Mouse (Mus musculus): Measurements from ENCODE around the gene Pea15a. TPM values are rescaled to one million over a fixed set of nuclear protein-coding genes. Genes with fewer than 3 reads are reported as not detected.

Gene Pea15a
- polyA plus RNA-seq, 1 experiment, result 572 TPM

- Histone ChIP-seq H3K4me3 (replicated peaks; ENCODE audit: insufficient read depth, low read depth, low read length) (peak overlapping the region; percentile 39), H3K27me3 (ENCODE audit: control insufficient read depth, insufficient read depth, low read length) (no peaks in the 10 kb centered on the region), H3K27ac (ENCODE audit: insufficient read depth, low read length) (peak overlapping the region; percentile 100), H3K4me1 (ENCODE audit: control insufficient read depth, insufficient read depth, low read length) (peaks cover 50% of the 10 kb centered on the region)
- peak in 1 of 2 experiments; percentile 53 for DNase-seq
- TF ChIP-seq POLR2A (IDR thresholded peaks at IDR 0.05; ENCODE audit: borderline replicate concordance, insufficient read depth, low read length) (no peak), CTCF (IDR thresholded peaks at IDR 0.05; ENCODE audit: borderline replicate concordance, insufficient read depth, low read depth, low read length) (no peak)
- WGBS, result 0% methylated on average over 4 of the region's 4 CpGs
These were observed 3.0 kb downstream of the Pea15a start for GRCm38 (mm10) chr1:172203566-172203965.

- no peaks in the 10 kb centered on the region for H3K27me3 ChIP-seq (ENCODE audit: control insufficient read depth, insufficient read depth, low read length)
- TF ChIP-seq CTCF (IDR thresholded peaks at IDR 0.05; ENCODE audit: borderline replicate concordance, insufficient read depth, low read depth, low read length) (no peak), POLR2A (IDR thresholded peaks at IDR 0.05; ENCODE audit: borderline replicate concordance, insufficient read depth, low read length) (no peak; the same call in 1 of the 2 replicates)
- 8% methylated on average over 2 of the region's 2 CpGs for WGBS
- peak overlapping the region; percentile 40 for H3K4me3 ChIP-seq (replicated peaks; ENCODE audit: insufficient read depth, low read depth, low read length)
- H3K4me1 ChIP-seq (ENCODE audit: control insufficient read depth, insufficient read depth, low read length), result peaks cover 56% of the 10 kb centered on the region
- peak in 1 of 2 experiments; percentile 51 for DNase-seq
- peak overlapping the region; percentile 100 for H3K27ac ChIP-seq (ENCODE audit: insufficient read depth, low read length)
These were observed 3.6 kb downstream of the Pea15a start for GRCm38 (mm10) chr1:172202894-172203522.

GRCm38 (mm10) chr1:172201967-172202880 lies 4.4 kb downstream of the Pea15a start:
- DNase-seq, result peak; percentile 87 to 90
- TF ChIP-seq CTCF (IDR thresholded peaks at IDR 0.05; ENCODE audit: borderline replicate concordance, insufficient read depth, low read depth, low read length) (no peak), POLR2A (IDR thresholded peaks at IDR 0.05; ENCODE audit: borderline replicate concordance, insufficient read depth, low read length) (peak; percentile 15; the same call in 1 of the 2 replicates)
- H3K27me3 ChIP-seq (ENCODE audit: control insufficient read depth, insufficient read depth, low read length), result no peaks in the 10 kb centered on the region
- H3K4me3 ChIP-seq (replicated peaks; ENCODE audit: insufficient read depth, low read depth, low read length), result peak overlapping the region; percentile 59
- 2% methylated on average over 14 of the region's 14 CpGs for WGBS
- H3K27ac ChIP-seq (ENCODE audit: insufficient read depth, low read length), result peak overlapping the region; percentile 100
- H3K4me1 ChIP-seq (ENCODE audit: control insufficient read depth, insufficient read depth, low read length), result peaks cover 61% of the 10 kb centered on the region

GRCm38 (mm10) chr1:172200871-172201447 lies 5.6 kb downstream of the Pea15a start:
- Histone ChIP-seq H3K27me3 (ENCODE audit: control insufficient read depth, insufficient read depth, low read length) (no peaks in the 10 kb centered on the region), H3K4me3 (replicated peaks; ENCODE audit: insufficient read depth, low read depth, low read length) (peak overlapping the region; percentile 43), H3K27ac (ENCODE audit: insufficient read depth, low read length) (peak overlapping the region; percentile 100), H3K4me1 (ENCODE audit: control insufficient read depth, insufficient read depth, low read length) (peaks cover 55% of the 10 kb centered on the region)
- WGBS, result 12% methylated on average over 7 of the region's 7 CpGs
- peak; percentile 65 to 69 for DNase-seq
- no peak for TF ChIP-seq CTCF (IDR thresholded peaks at IDR 0.05; ENCODE audit: borderline replicate concordance, insufficient read depth, low read depth, low read length)
- TF ChIP-seq POLR2A (IDR thresholded peaks at IDR 0.05; ENCODE audit: borderline replicate concordance, insufficient read depth, low read length), result no peak

- TF ChIP-seq CTCF (IDR thresholded peaks at IDR 0.05; ENCODE audit: borderline replicate concordance, insufficient read depth, low read depth, low read length) (no peak), POLR2A (IDR thresholded peaks at IDR 0.05; ENCODE audit: borderline replicate concordance, insufficient read depth, low read length) (no peak)
- Histone ChIP-seq H3K4me3 (replicated peaks; ENCODE audit: insufficient read depth, low read depth, low read length) (peak overlapping the region; percentile 17), H3K27me3 (ENCODE audit: control insufficient read depth, insufficient read depth, low read length) (no peaks in the 10 kb centered on the region), H3K4me1 (ENCODE audit: control insufficient read depth, insufficient read depth, low read length) (peaks cover 55% of the 10 kb centered on the region), H3K27ac (ENCODE audit: insufficient read depth, low read length) (peak overlapping the region; percentile 100)
- whole genome bisulfite sequencing, result 49% methylated on average over 5 of the region's 5 CpGs
- no peak for DNase-seq
These were observed 6.4 kb downstream of the Pea15a start for GRCm38 (mm10) chr1:172200161-172200560.

- no peak for TF ChIP-seq CTCF (IDR thresholded peaks at IDR 0.05; ENCODE audit: borderline replicate concordance, insufficient read depth, low read depth, low read length)
- no peak for TF ChIP-seq POLR2A (IDR thresholded peaks at IDR 0.05; ENCODE audit: borderline replicate concordance, insufficient read depth, low read length)
- Histone ChIP-seq H3K27me3 (ENCODE audit: control insufficient read depth, insufficient read depth, low read length) (no peaks in the 10 kb centered on the region), H3K4me3 (replicated peaks; ENCODE audit: insufficient read depth, low read depth, low read length) (no peak overlapping the region), H3K4me1 (ENCODE audit: control insufficient read depth, insufficient read depth, low read length) (peaks cover 55% of the 10 kb centered on the region), H3K27ac (ENCODE audit: insufficient read depth, low read length) (no peak overlapping the region)
- no peak for DNase-seq
- WGBS, result 65% methylated on average over 4 of the region's 4 CpGs
These were observed 7.6 kb downstream of the Pea15a start for GRCm38 (mm10) chr1:172198996-172199395.

- WGBS, result 61% methylated on average over 8 of the region's 8 CpGs
- TF ChIP-seq CTCF (IDR thresholded peaks at IDR 0.05; ENCODE audit: borderline replicate concordance, insufficient read depth, low read depth, low read length) (no peak), POLR2A (IDR thresholded peaks at IDR 0.05; ENCODE audit: borderline replicate concordance, insufficient read depth, low read length) (no peak)
- Histone ChIP-seq H3K4me3 (replicated peaks; ENCODE audit: insufficient read depth, low read depth, low read length) (no peak overlapping the region), H3K27ac (ENCODE audit: insufficient read depth, low read length) (peak overlapping the region; percentile 17), H3K4me1 (ENCODE audit: control insufficient read depth, insufficient read depth, low read length) (peaks cover 50% of the 10 kb centered on the region), H3K27me3 (ENCODE audit: control insufficient read depth, insufficient read depth, low read length) (no peaks in the 10 kb centered on the region)
- no peak for DNase-seq
These were observed 8.3 kb downstream of the Pea15a start for GRCm38 (mm10) chr1:172198316-172198715.
